ENCODE assay signal across 8 mouse cellular contexts in the genomic region with DNA sequence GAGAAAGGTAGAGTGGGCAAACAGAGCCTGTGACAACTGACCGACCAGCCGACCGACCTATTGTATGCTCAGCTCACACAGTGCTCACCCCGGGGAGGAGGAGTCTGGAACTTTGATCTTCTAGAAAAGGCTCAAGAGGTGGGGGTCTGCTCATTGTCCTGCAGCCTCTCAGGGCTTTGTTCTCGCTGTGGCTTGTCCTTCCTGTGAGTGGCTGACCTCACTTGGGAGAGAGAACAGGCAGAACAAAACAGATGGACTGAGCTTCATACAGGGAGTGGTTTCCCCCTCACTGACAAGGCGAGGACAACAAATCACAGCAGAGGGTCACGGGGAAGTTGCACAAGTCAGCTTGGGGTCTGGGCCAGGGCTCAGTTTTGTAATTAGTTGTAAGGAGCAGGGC.
DNase-seq lines count a peak whose midpoint lies in the region; ATAC-seq and TF ChIP-seq lines count a peak whose summit lies in the region.
"Had no signal": no experiment of that assay in that cellular context is flagged by ENCODE, and none has a peak within 500 bp of the region (broad histone marks: within the 10 kb centered on the region; RNA-seq: fewer than 3 reads in every experiment).

No protein-coding gene starts in this region.

- no peak for TF ChIP-seq POLR2A in cortical plate, adult 2 months (IDR thresholded peaks at IDR 0.05; ENCODE audit: extremely low read depth, insufficient read depth, low read length)

- no peaks in the 10 kb centered on the region for H3K9me3 ChIP-seq in hindbrain, embryonic 10.5 days
- H3K9me3 ChIP-seq in neural tube, embryonic 14.5 days (ENCODE audit: control insufficient read depth, low read length), result no peaks in the 10 kb centered on the region
- H3K9me3 ChIP-seq: megakaryocyte, embryonic 14.5 days had no signal

- H3K4me2 ChIP-seq in neural tube, embryonic 14.5 days (ENCODE audit: low read depth, low read length), result no peak overlapping the region

- TF ChIP-seq CTCF in cortical plate, adult 2 months (IDR thresholded peaks at IDR 0.05; ENCODE audit: extremely low read depth, insufficient read depth, low read length), result no peak

- ATAC-seq in neural tube, embryonic 14.5 days (ENCODE audit: low read depth), result no peak

- peak overlapping the region; percentile 12; the same call in 1 of the 2 replicates for H3K27ac ChIP-seq in cortical plate, adult 2 months (ENCODE audit: insufficient read depth, low read length)
- H3K27ac ChIP-seq in hindbrain, embryonic 10.5 days, result peak overlapping the region; percentile 69
- 0 out of 2 replicates have a peak overlapping the region, but pooled peaks have one; percentile 22 for H3K27ac ChIP-seq in neural tube, embryonic 14.5 days (ENCODE audit: low read depth, low read length)

- peak; percentile 65 for DNase-seq in adrenal gland, postnatal 10 days
- DNase-seq in hindbrain, embryonic 10.5 days (ENCODE audit: low spot score), result peak; percentile 67
- peak; percentile 82 to 86 for DNase-seq in lung, adult 18-20 months
- DNase-seq in thymus, postnatal 4 days, result no peak
- no peak for DNase-seq in left cerebral cortex, adult 8-10 months (ENCODE audit: low spot score in 2 of 2)

- 8% methylated on average over 7 of the region's 7 CpGs for WGBS in hindbrain, embryonic 10.5 days
- 5% methylated on average over 7 of the region's 7 CpGs for WGBS in neural tube, embryonic 14.5 days

- no peak overlapping the region for H3K4me3 ChIP-seq in cortical plate, adult 2 months (ENCODE audit: insufficient read depth, low read length)
- H3K4me3 ChIP-seq in hindbrain, embryonic 10.5 days, result no peak overlapping the region
- no peak overlapping the region for H3K4me3 ChIP-seq in neural tube, embryonic 14.5 days (ENCODE audit: low read depth, low read length)
- H3K4me3 ChIP-seq: megakaryocyte, embryonic 14.5 days had no signal

- no peaks in the 10 kb centered on the region for H3K36me3 ChIP-seq in hindbrain, embryonic 10.5 days
- H3K36me3 ChIP-seq in neural tube, embryonic 14.5 days (ENCODE audit: control insufficient read depth, insufficient read depth, low read length), result no peaks in the 10 kb centered on the region

- no peak overlapping the region for H3K9ac ChIP-seq in neural tube, embryonic 14.5 days (replicated peaks; ENCODE audit: low read depth, low read length)

- peaks cover 6% of the 10 kb centered on the region for H3K4me1 ChIP-seq in cortical plate, adult 2 months (ENCODE audit: control insufficient read depth, insufficient read depth, low read length)
- H3K4me1 ChIP-seq in hindbrain, embryonic 10.5 days (replicated peaks), result peaks cover 48% of the 10 kb centered on the region
- peaks cover 9% of the 10 kb centered on the region; the same call in 1 of the 2 replicates for H3K4me1 ChIP-seq in neural tube, embryonic 14.5 days (ENCODE audit: control insufficient read depth, insufficient read depth, low read length)

- peaks cover 26% of the 10 kb centered on the region for H3K27me3 ChIP-seq in hindbrain, embryonic 10.5 days (ENCODE audit: insufficient read depth, poor library complexity, severe bottlenecking)
- no peaks in the 10 kb centered on the region for H3K27me3 ChIP-seq in neural tube, embryonic 14.5 days (ENCODE audit: control insufficient read depth, insufficient read depth, low read length)

Comparison
In these comparisons a context has a peak if more than half of its experiments do, and no peak if none do; other contexts are left out.
1. DNase-seq: peak in adrenal gland, postnatal 10 days (single experiment), hindbrain, embryonic 10.5 days (single experiment) and lung, adult 18-20 months (2 of 2); none in thymus, postnatal 4 days (single experiment) and left cerebral cortex, adult 8-10 months (0 of 2).
2. H3K27ac ChIP-seq: peak in every context shown above with its lines; median percentile 69 in hindbrain, embryonic 10.5 days; 22 in neural tube, embryonic 14.5 days; 12 in cortical plate, adult 2 months.